Mouse (Mus musculus) stomach, postnatal 0 days (tissue): Measurements from ENCODE around the gene Stx19. TPM values are rescaled to one million over a fixed set of nuclear protein-coding genes. Genes with fewer than 3 reads are reported as not detected.

Experiments used
- ATAC-seq: fragments of 200-750 bp; cut with Nextera tagmentation; 2 replicates; pipeline ENCODE4 v1.8.0; 2017; ENCODE audit not compliant: low FRiP score, low TSS enrichment
- DNase-seq: peaks from one replicate; pipeline ENCODE4 v3.0.0-alpha.2; 2016; ENCODE audit warnings: low spot score
- H3K27ac ChIP-seq: fragments of 300-500 bp; sonication (generic); replicated peaks from 2 replicates; pipeline ENCODE4 v1.5.1; 2014; ENCODE audit warnings: mild to moderate bottlenecking, control low read depth
- H3K27me3 ChIP-seq: fragments of 300-500 bp; sonication (generic); 2 replicates; pipeline ENCODE4 v1.6.1; 2014; ENCODE audit warnings: low read length; ENCODE audit not compliant: control insufficient read depth, insufficient read depth
- H3K36me3 ChIP-seq: fragments of 300-500 bp; sonication (generic); 2 replicates; pipeline ENCODE4 v1.6.1; 2014; ENCODE audit warnings: low read length, mixed read lengths; ENCODE audit not compliant: control insufficient read depth, insufficient read depth
- H3K4me1 ChIP-seq: fragments of 300-500 bp; sonication (generic); replicated peaks from 2 replicates; pipeline ENCODE4 v1.6.1; 2014; ENCODE audit warnings: antibody characterized with exemption; ENCODE audit not compliant: control insufficient read depth, insufficient read depth
- H3K4me2 ChIP-seq: fragments of 300-500 bp; sonication (generic); replicated peaks from 2 replicates; pipeline ENCODE4 v1.6.1; 2014; ENCODE audit warnings: low read depth, mild to moderate bottlenecking, control low read depth, moderate library complexity
- H3K4me3 ChIP-seq: fragments of 300-500 bp; sonication (generic); 2 replicates; pipeline ENCODE4 v1.5.1; 2014; ENCODE audit warnings: low read depth, low read length, control low read depth
- H3K9ac ChIP-seq: fragments of 300-500 bp; sonication (generic); 2 replicates; pipeline ENCODE4 v1.6.1; 2014; ENCODE audit warnings: mild to moderate bottlenecking, low read length, control low read depth, mixed read lengths
- H3K9me3 ChIP-seq: fragments of 300-500 bp; sonication (generic); 2 replicates; pipeline ENCODE4 v1.6.1; 2016; ENCODE audit warnings: low read length; ENCODE audit not compliant: control insufficient read depth
- CTCF ChIP-seq: IDR thresholded peaks from 2 replicates; pipeline ENCODE4 v1.5.1; 2016; ENCODE audit warnings: antibody characterized with exemption, low read depth, mild to moderate bottlenecking, moderate library complexity
- EP300 ChIP-seq: optimal IDR thresholded peaks from 2 replicates; pipeline ENCODE3; 2016; ENCODE audit warnings: antibody characterized with exemption
- WGBS: fragments of 180-500 bp; shearing (Covaris S2); extraction: QIAGEN DNeasy Blood & Tissue Kit; methylation state at CpG from one replicate; pipeline ENCODE4 v1.1.7; 2014; 5-methylcytosine and 5-hydroxymethylcytosine counted together
- polyA plus RNA-seq: library from polyadenylated mRNA; unstranded; fragments of >200 nt; fragmentation: Nextera tagmentation; extraction: Ambion mirVana; gene quantifications from 2 replicates; pipeline ENCODE4 v1.2.1, GENCODE M21; 2015

The Stx19 gene
- polyA plus RNA-seq, 1 experiment from 2014 or later, result 12.9 TPM

GRCm38 (mm10) chr16:62796608-62797007 lies 17.9 kb upstream of the Stx19 start:
- Histone ChIP-seq H3K27ac (no peak overlapping the region), H3K9ac (no peak overlapping the region), H3K9me3 (no peaks in the 10 kb centered on the region), H3K4me1 (no peaks in the 10 kb centered on the region), H3K4me3 (no peak overlapping the region), H3K36me3 (no peaks in the 10 kb centered on the region), H3K4me2 (no peak overlapping the region), H3K27me3 (no peaks in the 10 kb centered on the region)
- 74% methylated on average over 1 of the region's 1 CpGs for WGBS
- DNase-seq (no peak), ATAC-seq (no peak)
- no peak for TF ChIP-seq EP300
- no peak for TF ChIP-seq CTCF

- H3K27ac ChIP-seq, result 0 out of 2 replicates have a peak overlapping the region, but pooled peaks have one; percentile 37
- H3K9me3 ChIP-seq, result no peaks in the 10 kb centered on the region
- H3K4me2 ChIP-seq, result no peak overlapping the region
- H3K27me3 ChIP-seq, result no peaks in the 10 kb centered on the region
- no peak overlapping the region for H3K9ac ChIP-seq
- no peaks in the 10 kb centered on the region for H3K4me1 ChIP-seq
- no peak overlapping the region for H3K4me3 ChIP-seq
- DNase-seq (no peak), ATAC-seq (no peak)
- no peaks in the 10 kb centered on the region for H3K36me3 ChIP-seq
- 84% methylated on average over 3 of the region's 3 CpGs for WGBS
- TF ChIP-seq CTCF (no peak), EP300 (no peak)
Observed at GRCm38 (mm10) chr16:62798808-62799207, 15.7 kb upstream of the Stx19 start.

- ATAC-seq (peak; percentile 49; the same call in 1 of the 2 replicates), DNase-seq (no peak)
- H3K9me3 ChIP-seq, result no peaks in the 10 kb centered on the region
- peak overlapping the region; percentile 37; the same call in 1 of the 2 replicates for H3K27ac ChIP-seq
- no peaks in the 10 kb centered on the region for H3K4me1 ChIP-seq
- TF ChIP-seq CTCF (no peak), EP300 (no peak)
- no peak overlapping the region for H3K4me3 ChIP-seq
- no peak overlapping the region for H3K4me2 ChIP-seq
- H3K27me3 ChIP-seq, result no peaks in the 10 kb centered on the region
- H3K9ac ChIP-seq, result no peak overlapping the region
- H3K36me3 ChIP-seq, result no peaks in the 10 kb centered on the region
- 73% methylated on average over 4 of the region's 4 CpGs for whole genome bisulfite sequencing
Observed at GRCm38 (mm10) chr16:62799426-62799825, 15.1 kb upstream of the Stx19 start.

- TF ChIP-seq EP300 (no peak), CTCF (no peak)
- ATAC-seq (peak; percentile 67), DNase-seq (no peak)
- Histone ChIP-seq H3K9me3 (no peaks in the 10 kb centered on the region), H3K4me3 (no peak overlapping the region), H3K27me3 (no peaks in the 10 kb centered on the region), H3K27ac (peak overlapping the region; percentile 37; the same call in 1 of the 2 replicates), H3K9ac (no peak overlapping the region), H3K36me3 (no peaks in the 10 kb centered on the region), H3K4me2 (no peak overlapping the region), H3K4me1 (no peaks in the 10 kb centered on the region)
- 68% methylated on average over 3 of the region's 3 CpGs for WGBS
Observed at GRCm38 (mm10) chr16:62799839-62800238, 14.6 kb upstream of the Stx19 start.

GRCm38 (mm10) chr16:62804621-62805020 lies 9.9 kb upstream of the Stx19 start:
- H3K4me2 ChIP-seq, result no peak overlapping the region
- WGBS, result 92% methylated on average over 3 of the region's 3 CpGs
- no peak overlapping the region for H3K27ac ChIP-seq
- TF ChIP-seq EP300 (no peak), CTCF (no peak)
- no peak overlapping the region for H3K4me3 ChIP-seq
- no peaks in the 10 kb centered on the region for H3K4me1 ChIP-seq
- DNase-seq (no peak), ATAC-seq (no peak)
- H3K9ac ChIP-seq, result no peak overlapping the region
- no peaks in the 10 kb centered on the region for H3K27me3 ChIP-seq
- H3K36me3 ChIP-seq, result no peaks in the 10 kb centered on the region
- no peaks in the 10 kb centered on the region for H3K9me3 ChIP-seq

GRCm38 (mm10) chr16:62807249-62807979 lies 7.1 kb upstream of the Stx19 start:
- peak; percentile 93 for ATAC-seq
- H3K36me3 ChIP-seq, result no peaks in the 10 kb centered on the region
- no peak overlapping the region for H3K4me3 ChIP-seq
- no peaks in the 10 kb centered on the region for H3K4me1 ChIP-seq
- peak; percentile 48 for DNase-seq
- WGBS, result 43% methylated on average over 8 of the region's 8 CpGs
- TF ChIP-seq CTCF (no peak), EP300 (no peak)
- H3K9ac ChIP-seq, result no peak overlapping the region
- H3K27ac ChIP-seq, result peak overlapping the region; percentile 53
- no peaks in the 10 kb centered on the region for H3K27me3 ChIP-seq
- no peaks in the 10 kb centered on the region for H3K9me3 ChIP-seq
- H3K4me2 ChIP-seq, result no peak overlapping the region; the same call in 1 of the 2 replicates
